Mouse (Mus musculus) adrenal gland, postnatal 25 days (tissue): Measurements from ENCODE around the gene Nudt4. TPM values are rescaled to one million over a fixed set of nuclear protein-coding genes. Genes with fewer than 3 reads are reported as not detected.

Experiments used
- microRNA-seq, 2 experiments: library from miRNA; unstranded; fragments of <30 nt; microRNA quantifications; one replicate each; pipeline ENCODE4 v1.2.0; 2021
- total RNA-seq: library from RNA; stranded (reverse); gene quantifications from 2 replicates; pipeline ENCODE4 v1.2.3, GENCODE M21; 2021

Nudt4 gene
- total RNA-seq, 1 experiment from 2014 or later, result 146 TPM

Small RNA genes within 50 kb of the gene (microRNA-seq; reads per million reads assigned to microRNA genes)
- gene Mir3058, result 6.2 to 22.8 reads per million in 2 experiments

Other genes with a start within 250 kb of the Nudt4 start
- 15.2 and 19.1 TPM in 2 replicates for gene Cradd, start 240.0 kb downstream of the Nudt4 start, total RNA-seq
- gene Socs2, start 147.0 kb downstream of the Nudt4 start, total RNA-seq, result 19.6 and 19.8 TPM in 2 replicates
- 105 and 144 TPM in 2 replicates for gene Mrpl42, start 62.2 kb downstream of the Nudt4 start, total RNA-seq
- gene Ube2n, start 49.0 kb downstream of the Nudt4 start, total RNA-seq, result 131 and 145 TPM in 2 replicates
- gene Anapc15-ps, start 109.3 kb upstream of the Nudt4 start, total RNA-seq, result not detected in 2 replicates